Comparison of ENCODE assay signal across 24 mouse cellular contexts in the genomic region with DNA sequence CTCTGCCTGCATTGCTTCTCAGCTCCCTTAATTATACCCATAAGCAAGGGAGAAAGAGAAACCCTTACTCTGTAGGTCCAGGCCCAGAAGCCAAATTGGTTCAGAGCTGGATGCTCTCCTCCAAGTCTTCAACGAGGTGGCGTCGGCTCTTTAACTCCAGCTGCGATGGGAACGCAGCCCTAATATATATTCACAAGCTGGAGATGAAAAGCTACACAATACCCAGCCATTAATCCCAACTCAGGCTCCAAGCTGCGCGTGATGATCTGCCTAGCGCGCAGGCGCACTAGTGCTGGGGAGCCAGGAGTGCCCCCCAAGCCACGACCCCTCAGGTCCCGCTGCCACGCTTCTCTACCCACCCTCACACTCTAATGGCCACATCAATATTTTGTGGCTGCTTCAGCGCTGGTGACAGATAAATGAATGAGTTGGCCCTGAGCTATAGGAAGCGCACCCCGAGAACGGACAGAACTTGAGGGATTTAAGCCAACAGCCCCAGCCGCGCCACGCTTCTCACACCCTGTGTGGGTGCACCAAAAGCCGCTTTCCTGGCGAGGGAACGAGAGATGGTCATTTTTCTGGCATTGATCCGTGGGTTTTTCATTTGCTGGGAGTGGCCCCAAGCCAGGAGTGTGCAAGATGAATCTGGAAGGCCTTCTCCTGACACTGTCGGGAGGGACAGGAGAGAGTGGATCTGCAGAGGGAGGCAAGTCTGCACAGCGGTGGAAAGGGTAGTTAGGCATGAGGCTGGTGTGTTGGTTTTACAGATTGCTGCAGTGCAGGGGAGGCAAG.
DNase-seq lines count a peak whose midpoint lies in the region; ATAC-seq and TF ChIP-seq lines count a peak whose summit lies in the region.
"Had no signal": no experiment of that assay in that cellular context is flagged by ENCODE, and none has a peak within 500 bp of the region (broad histone marks: within the 10 kb centered on the region; RNA-seq: fewer than 3 reads in every experiment).

No protein-coding gene starts in this region.

- H3K27me3 ChIP-seq in forebrain, embryonic 10.5 days (ENCODE audit: poor library complexity, severe bottlenecking): no peaks in the 10 kb centered on the region
- no peaks in the 10 kb centered on the region for H3K27me3 ChIP-seq in forebrain, embryonic 11.5 days (ENCODE audit: control insufficient read depth, insufficient read depth, low read length)
- H3K27me3 ChIP-seq in lung, embryonic 15.5 days: peaks cover 10% of the 10 kb centered on the region; the same call in 1 of the 2 replicates
- H3K27me3 ChIP-seq in hindbrain, embryonic 13.5 days: no peaks in the 10 kb centered on the region
- H3K27me3 ChIP-seq: liver, embryonic 15.5 days; neural tube, embryonic 15.5 days; stomach, embryonic 15.5 days had no signal

- H3K9me3 ChIP-seq in forebrain, embryonic 10.5 days: no peaks in the 10 kb centered on the region
- no peaks in the 10 kb centered on the region for H3K9me3 ChIP-seq in forebrain, embryonic 11.5 days (ENCODE audit: control insufficient read depth, low read length)
- H3K9me3 ChIP-seq in lung, embryonic 15.5 days: no peaks in the 10 kb centered on the region
- H3K9me3 ChIP-seq in hindbrain, embryonic 13.5 days: no peaks in the 10 kb centered on the region
- H3K9me3 ChIP-seq: limb, embryonic 10.5 days; liver, embryonic 15.5 days; neural tube, embryonic 15.5 days; stomach, embryonic 15.5 days had no signal

- no peak for DNase-seq in forebrain, embryonic 10.5 days (ENCODE audit: extremely low spot score, low spot score)
- no peak for DNase-seq in forebrain, embryonic 11.5 days (ENCODE audit: low spot score)
- DNase-seq in lung, adult 2 months: no peak
- DNase-seq in lung, postnatal 10 days: peak; percentile 37
- DNase-seq in urinary bladder, adult 18-20 months (ENCODE audit: low spot score in 2 of 2): no peak
- no peak for DNase-seq in T-cell, adult 2 months (ENCODE audit: low spot score)
- DNase-seq: adrenal gland, adult 2 months; cerebellum, adult 11-12 months; forebrain, postnatal 0 days; gastrocnemius, postnatal 36 days; heart, adult 2 months; kidney, adult 18-20 months; layer of hippocampus, adult 9-11 months; liver; thymus, postnatal 25 days had no signal

- ATAC-seq in forebrain, embryonic 11.5 days (replicated peaks; ENCODE audit: low FRiP score): no peak
- ATAC-seq in lung, embryonic 15.5 days (ENCODE audit: borderline replicate concordance, extremely low read depth, low FRiP score, low TSS enrichment): peak; percentile 63; the same call in 1 of the 2 replicates
- ATAC-seq in hindbrain, embryonic 13.5 days (ENCODE audit: low FRiP score): no peak
- ATAC-seq: CD4-positive, CD25-positive, alpha-beta regulatory T cell, adult 4 months; forebrain, postnatal 0 days; inflammation-experienced regulatory T-cells, adult 6 months had no signal

- H3K4me1 ChIP-seq in forebrain, embryonic 10.5 days: peaks cover 12% of the 10 kb centered on the region
- H3K4me1 ChIP-seq in forebrain, embryonic 11.5 days (replicated peaks; ENCODE audit: control insufficient read depth, insufficient read depth, low read length): no peaks in the 10 kb centered on the region
- H3K4me1 ChIP-seq in lung, embryonic 15.5 days: peaks cover 18% of the 10 kb centered on the region
- H3K4me1 ChIP-seq in lung, adult 2 months (ENCODE audit: control insufficient read depth, insufficient read depth, low read length): no peaks in the 10 kb centered on the region
- peaks cover 32% of the 10 kb centered on the region for H3K4me1 ChIP-seq in hindbrain, embryonic 13.5 days (replicated peaks)
- H3K4me1 ChIP-seq: liver, embryonic 15.5 days; stomach, embryonic 15.5 days had no signal

- TF ChIP-seq POLR2A in lung, adult 2 months (IDR thresholded peaks at IDR 0.05; ENCODE audit: borderline replicate concordance, extremely low read depth, low read depth, low read length): no peak

- no peak overlapping the region for H3K4me3 ChIP-seq in forebrain, embryonic 10.5 days
- H3K4me3 ChIP-seq in forebrain, embryonic 11.5 days (ENCODE audit: low read depth, low read length): no peak overlapping the region
- H3K4me3 ChIP-seq in lung, embryonic 15.5 days: no peak overlapping the region
- no peak overlapping the region for H3K4me3 ChIP-seq in lung, adult 2 months (replicated peaks; ENCODE audit: extremely low read depth, low read depth, low read length)
- no peak overlapping the region for H3K4me3 ChIP-seq in hindbrain, embryonic 13.5 days
- H3K4me3 ChIP-seq: heart, adult 2 months; left cerebral cortex, adult 2 months; limb, embryonic 10.5 days; liver, embryonic 15.5 days; neural tube, embryonic 15.5 days; stomach, embryonic 15.5 days had no signal

- no peaks in the 10 kb centered on the region for H3K36me3 ChIP-seq in forebrain, embryonic 10.5 days (replicated peaks)
- no peaks in the 10 kb centered on the region for H3K36me3 ChIP-seq in forebrain, embryonic 11.5 days (ENCODE audit: control insufficient read depth, insufficient read depth, low read length)
- no peaks in the 10 kb centered on the region for H3K36me3 ChIP-seq in lung, embryonic 15.5 days
- H3K36me3 ChIP-seq in hindbrain, embryonic 13.5 days: no peaks in the 10 kb centered on the region
- H3K36me3 ChIP-seq: limb, embryonic 10.5 days; liver, embryonic 15.5 days; neural tube, embryonic 15.5 days; stomach, embryonic 15.5 days had no signal

- 0 out of 2 replicates have a peak overlapping the region, but pooled peaks have one; percentile 15 for H3K27ac ChIP-seq in forebrain, embryonic 10.5 days
- H3K27ac ChIP-seq in forebrain, embryonic 11.5 days (ENCODE audit: low read depth, low read length): no peak overlapping the region
- peak overlapping the region; percentile 22; the same call in 1 of the 2 replicates for H3K27ac ChIP-seq in lung, embryonic 15.5 days
- peak overlapping the region; percentile 40 for H3K27ac ChIP-seq in hindbrain, embryonic 13.5 days
- H3K27ac ChIP-seq: heart, adult 2 months; left cerebral cortex, adult 2 months; limb, embryonic 10.5 days; liver, embryonic 15.5 days; neural tube, embryonic 15.5 days; stomach, embryonic 15.5 days had no signal

- H3K9ac ChIP-seq in forebrain, embryonic 11.5 days (ENCODE audit: low read length): no peak overlapping the region
- no peak overlapping the region for H3K9ac ChIP-seq in lung, embryonic 15.5 days
- H3K9ac ChIP-seq in hindbrain, embryonic 13.5 days: 0 out of 2 replicates have a peak overlapping the region, but pooled peaks have one; percentile 8
- H3K9ac ChIP-seq: forebrain, postnatal 0 days; liver, embryonic 15.5 days; neural tube, embryonic 15.5 days; stomach, embryonic 15.5 days had no signal

- WGBS in forebrain, embryonic 10.5 days: 91% methylated on average over 26 of the region's 26 CpGs
- WGBS in forebrain, embryonic 11.5 days: 90% methylated on average over 26 of the region's 26 CpGs
- 48% methylated on average over 26 of the region's 26 CpGs for WGBS in lung, embryonic 15.5 days
- WGBS in lung, adult 2 months: 71% methylated on average over 26 of the region's 26 CpGs
- 63% methylated on average over 26 of the region's 26 CpGs for WGBS in hindbrain, embryonic 13.5 days

- no peak for TF ChIP-seq CTCF in lung, adult 2 months (IDR thresholded peaks at IDR 0.05; ENCODE audit: insufficient read depth, low read length)

- H3K4me2 ChIP-seq in forebrain, embryonic 11.5 days (ENCODE audit: low read depth, low read length, severe bottlenecking): no peak overlapping the region
- 0 out of 2 replicates have a peak overlapping the region, but pooled peaks have one; percentile 28 for H3K4me2 ChIP-seq in lung, embryonic 15.5 days
- no peak overlapping the region for H3K4me2 ChIP-seq in hindbrain, embryonic 13.5 days
- H3K4me2 ChIP-seq: liver, embryonic 15.5 days; neural tube, embryonic 15.5 days; stomach, embryonic 15.5 days had no signal
